Mouse (Mus musculus) intestine, embryonic 16.5 days (tissue): ENCODE measurements around the gene Pabpn1l. TPM values are rescaled to one million over a fixed set of nuclear protein-coding genes. Genes with fewer than 3 reads are reported as not detected.
A peak's percentile ranks its signal among the peaks of the same experiment; 100 is the strongest.
"Not testable (repeated sequence)": the region's sequence is repeated elsewhere in the genome, so short reads cannot be mapped to it uniquely, and the experiment has no call there.

Source experiments
- ATAC-seq: fragments of 200-750 bp; cut with Nextera tagmentation; 2 replicates; pipeline ENCODE4 v1.8.0; 2017; ENCODE audit warnings: moderate TSS enrichment, moderate library complexity
- H3K27ac ChIP-seq: fragments of 300-500 bp; sonication (generic); 2 replicates; pipeline ENCODE4 v1.5.1; 2014; ENCODE audit warnings: mild to moderate bottlenecking, low read length
- H3K27me3 ChIP-seq: fragments of 300-500 bp; sonication (generic); replicated peaks from 2 replicates; pipeline ENCODE4 v1.6.1; 2014; ENCODE audit warnings: low read length, control low read depth, mixed read lengths; ENCODE audit not compliant: control insufficient read depth, insufficient read depth
- H3K36me3 ChIP-seq: fragments of 300-500 bp; sonication (generic); 2 replicates; pipeline ENCODE4 v1.6.1; 2014; ENCODE audit warnings: low read length, control low read depth; ENCODE audit not compliant: control insufficient read depth, insufficient read depth
- H3K4me1 ChIP-seq: fragments of 300-500 bp; sonication (generic); 2 replicates; pipeline ENCODE4 v1.6.1; 2014; ENCODE audit warnings: low read length, control low read depth, mixed read lengths; ENCODE audit not compliant: control insufficient read depth, insufficient read depth
- H3K4me2 ChIP-seq: fragments of 300-500 bp; sonication (generic); 2 replicates; pipeline ENCODE4 v1.6.1; 2014; ENCODE audit warnings: low read depth, low read length, control low read depth
- H3K4me3 ChIP-seq: fragments of 300-500 bp; sonication (generic); 2 replicates; pipeline ENCODE4 v1.5.1; 2014; ENCODE audit warnings: mild to moderate bottlenecking, low read length
- H3K9ac ChIP-seq: fragments of 300-500 bp; sonication (generic); 2 replicates; pipeline ENCODE4 v1.6.1; 2014; ENCODE audit warnings: low read depth, low read length
- H3K9me3 ChIP-seq: fragments of 300-500 bp; sonication (generic); 2 replicates; pipeline ENCODE4 v1.6.1; 2016; ENCODE audit warnings: low read length, control low read depth; ENCODE audit not compliant: control insufficient read depth
- WGBS: fragments of 180-500 bp; shearing (Covaris S2); extraction: QIAGEN DNeasy Blood & Tissue Kit; methylation state at CpG from one replicate; pipeline ENCODE4 v1.1.7; 2014; 5-methylcytosine and 5-hydroxymethylcytosine counted together
- polyA plus RNA-seq: library from polyadenylated mRNA; unstranded; fragments of >200 nt; fragmentation: Nextera tagmentation; extraction: Ambion mirVana; gene quantifications from 2 replicates; pipeline ENCODE4 v1.2.1, GENCODE M21; 2015

Gene Pabpn1l
- polyA plus RNA-seq, 1 experiment from 2014 or later, result not detected

DNA sequence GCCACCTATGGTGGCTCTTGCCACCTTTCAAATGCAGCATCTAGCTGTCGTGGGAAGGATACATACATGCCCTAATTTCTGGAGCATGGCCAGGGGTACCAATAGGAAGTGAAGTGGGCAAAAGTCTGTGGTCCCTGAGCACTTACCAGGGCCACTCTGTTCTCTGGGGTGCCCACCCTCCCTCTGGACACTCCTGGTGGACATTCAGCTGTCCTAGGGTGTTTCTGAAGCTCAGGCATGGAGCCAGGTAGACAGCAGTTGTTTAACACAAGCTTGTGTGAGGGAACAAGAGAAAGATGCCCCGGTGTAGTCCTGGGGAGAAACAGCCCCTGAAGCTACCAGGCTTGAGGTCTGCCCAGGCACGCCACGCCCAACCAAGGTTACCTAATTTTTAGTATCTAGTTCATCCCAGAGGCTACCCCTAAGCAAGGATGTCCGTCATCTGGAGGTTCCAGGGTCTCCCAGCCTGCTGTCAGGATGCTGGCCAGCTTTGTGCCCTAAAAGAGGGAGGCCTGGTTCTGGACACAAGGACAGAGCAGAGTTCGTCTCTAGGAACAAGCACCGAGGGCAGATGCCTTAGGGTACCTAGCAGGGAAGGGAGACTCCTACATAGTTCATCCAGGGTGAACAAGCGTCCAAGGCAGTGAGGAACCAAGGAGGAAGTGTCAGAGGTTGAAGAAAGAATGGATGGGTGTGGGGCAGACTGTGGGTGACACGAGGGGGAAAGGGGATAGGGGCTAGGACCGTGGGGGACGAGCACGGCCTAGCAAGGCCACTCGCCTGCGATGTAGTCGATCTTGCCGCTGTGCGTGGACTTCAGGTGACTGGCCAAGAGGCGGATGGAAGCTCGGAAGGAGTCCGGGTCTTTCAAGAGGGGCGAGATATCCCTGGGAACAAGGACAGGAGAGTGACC, 46.5 kb downstream of the Pabpn1l start:
- peak overlapping the region; percentile 50 for H3K4me2 ChIP-seq
- H3K27ac ChIP-seq, result peak overlapping the region; percentile 94
- peak; percentile 10 for ATAC-seq
- H3K4me3 ChIP-seq, result peak overlapping the region; percentile 71
- H3K27me3 ChIP-seq, result no peaks in the 10 kb centered on the region
- H3K9me3 ChIP-seq, result no peaks in the 10 kb centered on the region
- 14% methylated on average over 21 of the region's 21 CpGs for WGBS
- H3K4me1 ChIP-seq, result peaks cover 42% of the 10 kb centered on the region
- H3K36me3 ChIP-seq, result peaks cover 11% of the 10 kb centered on the region; the same call in 1 of the 2 replicates
- H3K9ac ChIP-seq, result peak overlapping the region; percentile 90

GRCm38 (mm10) chr8:122575286-122575685, 47.3 kb downstream of the Pabpn1l start:
- peaks cover 42% of the 10 kb centered on the region for H3K4me1 ChIP-seq
- H3K27ac ChIP-seq, result peak overlapping the region; percentile 94
- H3K4me3 ChIP-seq, result peak overlapping the region; percentile 71
- H3K9ac ChIP-seq, result peak overlapping the region; percentile 90
- H3K27me3 ChIP-seq, result no peaks in the 10 kb centered on the region
- H3K36me3 ChIP-seq, result peaks cover 17% of the 10 kb centered on the region; the same call in 1 of the 2 replicates
- 49% methylated on average over 8 of the region's 8 CpGs for WGBS
- peak overlapping the region; percentile 50 for H3K4me2 ChIP-seq
- peak; percentile 4; the same call in 1 of the 2 replicates for ATAC-seq
- H3K9me3 ChIP-seq, result no peaks in the 10 kb centered on the region

DNA sequence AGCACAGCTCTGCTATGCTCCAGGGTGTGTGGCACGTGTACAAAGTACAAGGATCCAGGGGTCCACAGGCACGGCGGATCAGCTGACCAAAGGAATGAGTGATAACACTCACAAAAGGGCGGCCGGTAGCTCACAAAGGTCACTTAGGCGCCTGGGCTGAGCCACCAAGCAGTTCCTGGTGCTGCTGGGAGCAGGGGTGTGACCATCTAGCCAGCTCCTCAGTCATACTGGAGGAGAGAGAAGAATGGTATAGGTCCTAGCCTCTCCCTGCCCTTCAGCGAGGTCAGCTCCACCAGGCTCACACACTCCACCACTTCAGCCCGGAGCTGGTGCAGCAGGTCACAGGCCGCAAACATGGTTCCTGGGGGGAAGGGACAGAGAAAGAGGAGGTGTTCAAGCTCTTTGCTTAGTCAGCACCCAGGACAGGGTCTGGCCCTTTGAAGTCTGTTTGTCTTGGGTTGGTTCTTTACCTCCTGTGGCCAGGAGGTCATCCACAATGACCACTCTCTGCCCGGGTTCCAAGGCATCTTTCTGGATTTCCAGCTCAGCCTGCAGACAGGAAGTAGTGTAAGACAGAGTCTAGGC, 47.8 kb downstream of the Pabpn1l start:
- Histone ChIP-seq H3K9ac (peak overlapping the region; percentile 90), H3K27me3 (no peaks in the 10 kb centered on the region), H3K4me3 (peak overlapping the region; percentile 71), H3K4me2 (peak overlapping the region; percentile 50), H3K4me1 (peaks cover 40% of the 10 kb centered on the region), H3K27ac (peak overlapping the region; percentile 94), H3K9me3 (no peaks in the 10 kb centered on the region), H3K36me3 (peaks cover 21% of the 10 kb centered on the region; the same call in 1 of the 2 replicates)
- WGBS, result 20% methylated on average over 10 of the region's 10 CpGs
- peak; percentile 72 for ATAC-seq

DNA sequence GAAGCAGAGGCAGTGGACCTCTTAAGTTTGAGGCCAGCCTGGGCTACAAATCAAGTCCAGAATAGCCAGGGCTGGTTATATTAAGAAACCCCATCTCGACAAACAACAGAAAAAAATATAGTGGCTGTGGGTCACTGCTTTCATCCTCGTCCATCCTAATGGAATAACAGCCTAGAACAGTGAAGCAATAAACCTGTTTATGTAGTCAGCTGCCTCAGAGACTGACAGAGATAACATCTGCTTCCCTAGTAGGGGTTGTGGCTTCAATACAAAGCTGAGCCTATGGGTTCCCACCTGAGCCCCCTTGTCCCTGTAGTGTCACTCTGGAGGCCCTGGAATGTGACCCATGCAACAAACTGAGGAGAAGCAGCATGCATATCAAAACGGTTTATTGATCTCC, 48.3 kb downstream of the Pabpn1l start:
- ATAC-seq, result no peak
- Histone ChIP-seq H3K9ac (no peak overlapping the region), H3K9me3 (no peaks in the 10 kb centered on the region), H3K4me1 (peaks cover 40% of the 10 kb centered on the region), H3K27ac (peak overlapping the region; percentile 94), H3K36me3 (peaks cover 25% of the 10 kb centered on the region; the same call in 1 of the 2 replicates), H3K4me2 (peak overlapping the region; percentile 50; the same call in 1 of the 2 replicates), H3K4me3 (no peak overlapping the region; the same call in 1 of the 2 replicates), H3K27me3 (no peaks in the 10 kb centered on the region)
- WGBS, result 29% methylated on average over 3 of the region's 3 CpGs

DNA sequence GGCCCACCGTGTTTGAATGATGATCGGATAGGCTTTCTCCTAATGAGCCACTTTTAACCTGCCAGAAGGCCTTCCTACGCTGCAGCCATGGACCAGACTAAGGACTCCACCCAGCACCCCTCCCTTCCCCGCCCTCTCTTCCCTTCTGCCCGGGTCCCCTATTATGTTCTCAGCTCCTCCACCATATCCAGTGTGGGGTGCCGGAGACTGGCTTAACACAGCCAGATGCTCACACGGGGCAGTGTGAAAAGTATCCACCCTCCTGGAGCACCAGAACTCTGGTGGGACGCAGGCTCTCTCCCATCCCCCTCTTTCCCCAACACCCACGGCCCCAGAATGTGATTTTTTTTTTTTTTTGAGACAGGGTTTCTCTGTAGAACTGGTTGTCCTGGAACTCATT, 49.0 kb downstream of the Pabpn1l start:
- Histone ChIP-seq H3K27me3 (no peaks in the 10 kb centered on the region), H3K4me1 (peaks cover 45% of the 10 kb centered on the region), H3K27ac (peak overlapping the region; percentile 94), H3K4me2 (no peak overlapping the region), H3K9ac (peak overlapping the region; percentile 33), H3K9me3 (no peaks in the 10 kb centered on the region), H3K4me3 (no peak overlapping the region), H3K36me3 (peaks cover 25% of the 10 kb centered on the region; the same call in 1 of the 2 replicates)
- WGBS, result 55% methylated on average over 9 of the region's 9 CpGs
- ATAC-seq, result no peak

- Histone ChIP-seq H3K27ac (peak overlapping the region; percentile 94; the same call in 1 of the 2 replicates), H3K36me3 (peaks cover 25% of the 10 kb centered on the region; the same call in 1 of the 2 replicates), H3K4me1 (peaks cover 45% of the 10 kb centered on the region)
- 45% methylated on average over 4 of the region's 4 CpGs for WGBS
- H3K4me2 ChIP-seq, ATAC-seq, H3K9ac ChIP-seq, H3K27me3 ChIP-seq, H3K4me3 ChIP-seq, H3K9me3 ChIP-seq: not testable (repeated sequence)
Measured at GRCm38 (mm10) chr8:122573176-122573575, 49.4 kb downstream of the Pabpn1l start.

DNA sequence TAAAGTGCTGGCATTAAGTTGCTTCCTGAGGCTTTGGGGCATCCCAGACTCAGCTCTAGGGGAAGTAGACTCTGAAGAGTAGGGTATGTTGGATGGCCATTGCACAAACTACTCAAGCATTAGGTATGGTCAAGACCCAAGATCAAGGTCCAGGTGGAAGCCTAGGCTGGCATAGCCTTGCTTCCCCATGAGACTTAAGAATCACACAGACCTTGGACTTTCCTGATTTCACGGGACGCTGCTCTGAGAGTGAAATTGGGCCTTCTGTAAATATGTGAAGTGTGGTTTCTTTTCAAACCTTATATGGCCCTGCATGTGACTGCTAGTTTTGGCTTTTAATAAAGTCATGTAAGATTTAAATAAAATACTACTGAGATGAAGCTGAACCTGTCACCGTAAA, 49.8 kb downstream of the Pabpn1l start:
- no peak overlapping the region for H3K4me3 ChIP-seq
- no peaks in the 10 kb centered on the region for H3K27me3 ChIP-seq
- H3K4me2 ChIP-seq, result no peak overlapping the region
- H3K36me3 ChIP-seq, result peaks cover 25% of the 10 kb centered on the region; the same call in 1 of the 2 replicates
- WGBS, result 83% methylated on average over 3 of the region's 3 CpGs
- peaks cover 45% of the 10 kb centered on the region for H3K4me1 ChIP-seq
- no peak for ATAC-seq
- H3K9ac ChIP-seq, result no peak overlapping the region
- no peaks in the 10 kb centered on the region for H3K9me3 ChIP-seq
- peak overlapping the region; percentile 23 for H3K27ac ChIP-seq

GRCm38 (mm10) chr8:122571750-122572267, 50.7 kb downstream of the Pabpn1l start:
- Histone ChIP-seq H3K27me3 (no peaks in the 10 kb centered on the region), H3K4me3 (no peak overlapping the region), H3K4me2 (no peak overlapping the region), H3K9me3 (no peaks in the 10 kb centered on the region), H3K4me1 (peaks cover 44% of the 10 kb centered on the region), H3K36me3 (peaks cover 25% of the 10 kb centered on the region; the same call in 1 of the 2 replicates), H3K27ac (no peak overlapping the region), H3K9ac (peak overlapping the region; percentile 0; the same call in 1 of the 2 replicates)
- ATAC-seq, result no peak
- 91% methylated on average over 17 of the region's 17 CpGs for WGBS

DNA sequence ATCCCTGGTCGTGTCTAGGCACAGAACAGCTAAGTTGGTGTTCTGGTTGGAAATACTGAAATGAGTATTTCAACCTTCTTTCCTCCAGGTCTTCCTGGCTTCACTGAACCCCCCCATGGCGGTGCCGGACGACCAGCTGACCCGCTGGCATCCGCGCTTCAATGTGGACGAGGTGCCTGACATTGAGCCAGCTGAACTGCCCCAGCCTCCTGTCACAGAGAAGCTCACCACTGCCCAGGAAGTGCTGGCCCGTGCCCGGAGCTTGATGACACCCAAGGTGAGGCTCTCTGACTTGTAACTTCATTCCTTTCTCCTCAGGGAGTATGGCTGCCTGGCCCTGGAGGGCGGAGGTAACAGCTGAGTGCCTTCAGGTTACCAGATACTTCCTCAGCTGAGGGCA, 51.4 kb downstream of the Pabpn1l start:
- no peaks in the 10 kb centered on the region for H3K9me3 ChIP-seq
- 92% methylated on average over 11 of the region's 11 CpGs for WGBS
- H3K4me1 ChIP-seq, result peaks cover 50% of the 10 kb centered on the region
- no peak overlapping the region; the same call in 1 of the 2 replicates for H3K9ac ChIP-seq
- ATAC-seq, result no peak
- no peaks in the 10 kb centered on the region for H3K27me3 ChIP-seq
- no peak overlapping the region for H3K4me2 ChIP-seq
- no peak overlapping the region for H3K4me3 ChIP-seq
- peaks cover 25% of the 10 kb centered on the region; the same call in 1 of the 2 replicates for H3K36me3 ChIP-seq
- no peak overlapping the region for H3K27ac ChIP-seq
